12 mouse cellular contexts compared by ENCODE assay signal in the genomic region with DNA sequence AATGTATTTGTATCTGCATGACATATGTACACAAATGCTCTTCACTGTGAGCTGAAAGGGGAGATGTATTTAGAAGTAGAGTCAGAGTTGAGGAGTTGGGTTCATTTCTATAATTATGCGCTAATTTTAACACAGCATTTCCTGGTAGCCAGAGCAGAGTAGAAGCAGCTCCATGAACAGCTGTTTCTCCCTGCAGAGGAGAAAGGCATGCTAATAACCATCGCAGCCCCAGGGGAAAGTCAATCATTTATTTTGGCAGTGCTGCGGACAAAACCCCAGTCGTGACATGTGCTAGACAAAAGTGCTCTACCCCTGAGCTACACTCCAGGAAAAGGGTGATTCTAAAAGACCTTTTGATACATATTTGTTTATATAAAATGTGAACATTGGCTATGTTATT.
A peak's percentile ranks its signal among the peaks of the same experiment; 100 is the strongest.
DNase-seq lines count a peak whose midpoint lies in the region; ATAC-seq and TF ChIP-seq lines count a peak whose summit lies in the region.
"Had no signal": no experiment of that assay in that cellular context is flagged by ENCODE, and none has a peak within 500 bp of the region (broad histone marks: within the 10 kb centered on the region; RNA-seq: fewer than 3 reads in every experiment).

No protein-coding gene starts in this region.

- peak; percentile 31 for DNase-seq in hindbrain, embryonic 10.5 days (ENCODE audit: low spot score)
- DNase-seq in embryonic facial prominence, embryonic 14.5 days (ENCODE audit: low spot score): peak; percentile 73
- peak; percentile 28 for DNase-seq in midbrain, postnatal 0 days (ENCODE audit: low spot score)
- no peak for DNase-seq in liver, postnatal 0 days
- no peak for DNase-seq in thymus, postnatal 0 days (ENCODE audit: low spot score)
- DNase-seq: gastrocnemius, postnatal 25 days; lung, embryonic 14.5 days; right cerebral cortex, postnatal 4 days had no signal

- H3K4me3 ChIP-seq in hindbrain, embryonic 10.5 days: no peak overlapping the region
- H3K4me3 ChIP-seq in hindbrain, embryonic 13.5 days: no peak overlapping the region
- H3K4me3 ChIP-seq in embryonic facial prominence, embryonic 14.5 days (ENCODE audit: low read depth, low read length): no peak overlapping the region
- no peak overlapping the region for H3K4me3 ChIP-seq in kidney, embryonic 14.5 days (ENCODE audit: low read length)
- no peak overlapping the region for H3K4me3 ChIP-seq in midbrain, postnatal 0 days (ENCODE audit: low read depth, low read length)
- no peak overlapping the region for H3K4me3 ChIP-seq in liver, postnatal 0 days (ENCODE audit: low read depth, low read length)
- H3K4me3 ChIP-seq: embryonic facial prominence, embryonic 15.5 days; myocyte had no signal

- peaks cover 6% of the 10 kb centered on the region; the same call in 1 of the 2 replicates for H3K4me1 ChIP-seq in hindbrain, embryonic 10.5 days (replicated peaks)
- H3K4me1 ChIP-seq in hindbrain, embryonic 13.5 days (replicated peaks): peaks cover 6% of the 10 kb centered on the region; the same call in 1 of the 2 replicates
- H3K4me1 ChIP-seq in embryonic facial prominence, embryonic 14.5 days (ENCODE audit: control insufficient read depth, insufficient read depth, low read length): peaks cover 5% of the 10 kb centered on the region; the same call in 1 of the 2 replicates
- H3K4me1 ChIP-seq in kidney, embryonic 14.5 days (ENCODE audit: control insufficient read depth, insufficient read depth, low read length): no peaks in the 10 kb centered on the region
- H3K4me1 ChIP-seq in midbrain, postnatal 0 days (ENCODE audit: insufficient read depth, low read length): no peaks in the 10 kb centered on the region
- H3K4me1 ChIP-seq in liver, postnatal 0 days (ENCODE audit: insufficient read depth): no peaks in the 10 kb centered on the region

- ATAC-seq in hindbrain, embryonic 13.5 days (ENCODE audit: low FRiP score): no peak
- 0 out of 2 replicates have a peak, but pooled peaks have one; percentile 71 for ATAC-seq in embryonic facial prominence, embryonic 14.5 days (ENCODE audit: low read depth)
- ATAC-seq in kidney, embryonic 14.5 days (ENCODE audit: low FRiP score, low TSS enrichment): peak; percentile 52; the same call in 1 of the 2 replicates
- no peak for ATAC-seq in midbrain, postnatal 0 days (ENCODE audit: low FRiP score)
- ATAC-seq in liver, postnatal 0 days: no peak

- no peak overlapping the region for H3K9ac ChIP-seq in hindbrain, embryonic 13.5 days
- H3K9ac ChIP-seq in embryonic facial prominence, embryonic 14.5 days (ENCODE audit: low read depth, low read length): no peak overlapping the region
- no peak overlapping the region for H3K9ac ChIP-seq in kidney, embryonic 14.5 days (ENCODE audit: low read depth, low read length)
- no peak overlapping the region for H3K9ac ChIP-seq in midbrain, postnatal 0 days (replicated peaks; ENCODE audit: low read length, poor library complexity, severe bottlenecking)
- H3K9ac ChIP-seq in liver, postnatal 0 days (replicated peaks): no peak overlapping the region
- H3K9ac ChIP-seq: embryonic facial prominence, embryonic 15.5 days; lung, embryonic 14.5 days had no signal

- H3K36me3 ChIP-seq in hindbrain, embryonic 10.5 days: no peaks in the 10 kb centered on the region
- no peaks in the 10 kb centered on the region for H3K36me3 ChIP-seq in hindbrain, embryonic 13.5 days
- no peaks in the 10 kb centered on the region for H3K36me3 ChIP-seq in embryonic facial prominence, embryonic 14.5 days (ENCODE audit: control insufficient read depth, insufficient read depth, low read length)
- no peaks in the 10 kb centered on the region for H3K36me3 ChIP-seq in kidney, embryonic 14.5 days (ENCODE audit: control insufficient read depth, insufficient read depth, low read length)
- no peaks in the 10 kb centered on the region for H3K36me3 ChIP-seq in midbrain, postnatal 0 days (ENCODE audit: insufficient read depth, low read length)
- no peaks in the 10 kb centered on the region for H3K36me3 ChIP-seq in liver, postnatal 0 days (replicated peaks; ENCODE audit: insufficient read depth, low read length)
- H3K36me3 ChIP-seq: embryonic facial prominence, embryonic 15.5 days had no signal

- no peak overlapping the region for H3K4me2 ChIP-seq in hindbrain, embryonic 13.5 days
- H3K4me2 ChIP-seq in embryonic facial prominence, embryonic 14.5 days (ENCODE audit: low read depth, low read length): no peak overlapping the region
- no peak overlapping the region for H3K4me2 ChIP-seq in kidney, embryonic 14.5 days (replicated peaks; ENCODE audit: low read depth, low read length)
- H3K4me2 ChIP-seq in midbrain, postnatal 0 days (ENCODE audit: low read depth, low read length, poor library complexity, severe bottlenecking): no peak overlapping the region
- no peak overlapping the region for H3K4me2 ChIP-seq in liver, postnatal 0 days (ENCODE audit: low read depth, low read length)
- H3K4me2 ChIP-seq: embryonic facial prominence, embryonic 15.5 days; lung, embryonic 14.5 days had no signal

- H3K27ac ChIP-seq in hindbrain, embryonic 10.5 days: no peak overlapping the region
- H3K27ac ChIP-seq in hindbrain, embryonic 13.5 days: no peak overlapping the region
- no peak overlapping the region for H3K27ac ChIP-seq in embryonic facial prominence, embryonic 14.5 days (replicated peaks; ENCODE audit: low read depth, low read length)
- no peak overlapping the region for H3K27ac ChIP-seq in kidney, embryonic 14.5 days (ENCODE audit: low read depth, low read length)
- H3K27ac ChIP-seq in midbrain, postnatal 0 days (ENCODE audit: low read depth, low read length): no peak overlapping the region
- H3K27ac ChIP-seq in liver, postnatal 0 days (ENCODE audit: low read depth): no peak overlapping the region

- no peaks in the 10 kb centered on the region for H3K27me3 ChIP-seq in hindbrain, embryonic 10.5 days (ENCODE audit: insufficient read depth, poor library complexity, severe bottlenecking)
- no peaks in the 10 kb centered on the region for H3K27me3 ChIP-seq in hindbrain, embryonic 13.5 days
- no peaks in the 10 kb centered on the region for H3K27me3 ChIP-seq in embryonic facial prominence, embryonic 14.5 days (replicated peaks; ENCODE audit: control insufficient read depth, insufficient read depth, low read length)
- H3K27me3 ChIP-seq in kidney, embryonic 14.5 days (ENCODE audit: control insufficient read depth, insufficient read depth, low read length): no peaks in the 10 kb centered on the region
- H3K27me3 ChIP-seq in midbrain, postnatal 0 days (ENCODE audit: insufficient read depth, low read length): no peaks in the 10 kb centered on the region
- no peaks in the 10 kb centered on the region for H3K27me3 ChIP-seq in liver, postnatal 0 days (ENCODE audit: insufficient read depth, low read length)
- H3K27me3 ChIP-seq: embryonic facial prominence, embryonic 15.5 days had no signal

- no peak for TF ChIP-seq CTCF in midbrain, postnatal 0 days (IDR thresholded peaks at IDR 0.05)
- TF ChIP-seq CTCF in liver, postnatal 0 days (IDR thresholded peaks at IDR 0.05; ENCODE audit: low read depth): no peak

- no peaks in the 10 kb centered on the region; the same call in 1 of the 2 replicates for H3K9me3 ChIP-seq in hindbrain, embryonic 10.5 days
- H3K9me3 ChIP-seq in hindbrain, embryonic 13.5 days: no peaks in the 10 kb centered on the region
- no peaks in the 10 kb centered on the region for H3K9me3 ChIP-seq in embryonic facial prominence, embryonic 14.5 days (ENCODE audit: control insufficient read depth, low read length)
- no peaks in the 10 kb centered on the region for H3K9me3 ChIP-seq in kidney, embryonic 14.5 days (ENCODE audit: control insufficient read depth, low read length)
- H3K9me3 ChIP-seq in midbrain, postnatal 0 days (ENCODE audit: low read length): no peaks in the 10 kb centered on the region
- no peaks in the 10 kb centered on the region for H3K9me3 ChIP-seq in liver, postnatal 0 days (ENCODE audit: low read length)
- H3K9me3 ChIP-seq: embryonic facial prominence, embryonic 15.5 days had no signal

- TF ChIP-seq EP300 in liver, postnatal 0 days (IDR thresholded peaks at IDR 0.05; ENCODE audit: low read depth): no peak

- WGBS in hindbrain, embryonic 10.5 days: 51% methylated on average over 4 of the region's 4 CpGs
- 25% methylated on average over 4 of the region's 4 CpGs for WGBS in hindbrain, embryonic 13.5 days
- WGBS in embryonic facial prominence, embryonic 14.5 days: 23% methylated on average over 4 of the region's 4 CpGs
- 40% methylated on average over 4 of the region's 4 CpGs for WGBS in kidney, embryonic 14.5 days
- 48% methylated on average over 4 of the region's 4 CpGs for WGBS in midbrain, postnatal 0 days
- 67% methylated on average over 4 of the region's 4 CpGs for WGBS in liver, postnatal 0 days (ENCODE audit: insufficient replicate concordance)

Comparison
In these comparisons a context has a peak if more than half of its experiments do, and no peak if none do; other contexts are left out.
1. DNase-seq: peak in hindbrain, embryonic 10.5 days (single experiment), embryonic facial prominence, embryonic 14.5 days (single experiment) and midbrain, postnatal 0 days (single experiment); none in liver, postnatal 0 days (single experiment) and thymus, postnatal 0 days (single experiment).
2. ATAC-seq: peak in embryonic facial prominence, embryonic 14.5 days (single experiment) and kidney, embryonic 14.5 days (single experiment); none in hindbrain, embryonic 13.5 days (single experiment), midbrain, postnatal 0 days (single experiment) and liver, postnatal 0 days (single experiment).